Mouse (Mus musculus) heart, postnatal 36 days (tissue): Measurements from ENCODE around the gene Srsf10. TPM values are rescaled to one million over a fixed set of nuclear protein-coding genes. Genes with fewer than 3 reads are reported as not detected.

Source experiments
- DNase-seq, 2 experiments: peaks; one replicate each; pipeline ENCODE4 v3.0.0; 2021 to 2022
- intact Hi-C: fragments of 180-260 bp; cut with DNase I; formaldehyde crosslinking; loops from one replicate; pipeline ENCODE4 v1.15.1; 2025
- total RNA-seq, 2 experiments: library from RNA; stranded (reverse); gene quantifications; 2 replicates each; pipeline ENCODE4 v1.2.3; 2021

The Srsf10 gene
- 10 to 100 TPM; 37.1 to 45.6 TPM for total RNA-seq

DNA sequence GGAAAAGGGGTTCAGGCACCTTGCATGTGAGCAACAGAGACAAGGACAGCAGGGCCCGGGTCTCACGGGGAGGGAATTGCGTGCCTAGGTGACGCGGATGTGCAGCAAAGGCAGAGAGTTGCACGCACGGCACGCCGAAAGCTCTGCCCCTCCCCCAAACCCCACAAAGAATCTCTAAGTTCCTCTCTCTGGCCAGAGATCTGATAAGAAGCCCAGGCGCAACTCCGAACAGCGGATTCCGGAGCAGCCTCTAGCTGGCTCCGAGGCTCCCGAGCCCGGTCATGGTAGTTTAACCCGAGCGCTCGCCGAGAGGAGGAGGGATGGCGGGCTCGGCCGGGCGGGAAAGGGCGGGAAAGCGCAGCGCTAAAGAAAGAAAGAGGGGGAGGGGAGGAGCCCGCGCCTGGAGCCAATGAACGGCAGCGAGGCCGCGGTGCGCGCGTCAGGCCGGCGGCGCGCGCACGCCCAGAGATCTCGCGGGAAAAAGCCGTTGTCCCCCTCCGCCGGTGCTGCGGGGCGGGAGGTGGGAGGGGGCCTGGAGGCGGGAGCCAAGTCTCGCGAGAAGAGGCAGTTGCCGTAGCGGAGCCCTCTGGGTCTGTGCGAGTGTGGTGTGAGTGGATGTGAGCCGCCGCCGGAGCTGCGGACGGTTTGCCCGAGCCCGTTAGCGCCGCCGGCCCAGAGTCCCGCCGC is at the start of gene Srsf10:
Gene Srsf10 (plus strand): TSS at position 212 of the 687 bp plus-strand sequence.
- intact Hi-C loops, result loop anchor here (1.0 to 2.0 kb wide), 2 partner anchors 18 to 27 kb away; partner anchors contain the start of gene Pnrc2
- DNase-seq, result peak; percentile 91 to 95

DNA sequence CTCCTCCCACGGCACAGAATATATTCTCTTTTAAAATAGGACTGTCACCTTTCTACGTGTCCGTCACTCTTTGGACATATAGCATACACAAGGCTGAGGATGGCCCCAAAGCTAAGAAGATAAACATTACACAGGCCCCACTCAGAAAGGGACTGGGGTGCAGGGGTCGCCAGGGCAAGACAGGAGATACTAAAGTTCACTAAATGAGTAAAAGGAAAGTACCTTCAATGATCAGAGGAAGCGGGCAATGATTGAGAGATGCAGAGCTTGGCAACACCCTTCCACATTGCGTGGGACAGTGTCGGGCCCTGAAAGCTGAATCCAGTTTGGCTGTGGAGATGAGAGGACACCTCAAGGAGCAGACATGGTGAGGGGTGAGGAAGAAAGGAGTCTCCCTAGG is 40.7 kb upstream of the Srsf10 start:
- intact Hi-C loops, result no loop called here
- DNase-seq, result no peak

DNA sequence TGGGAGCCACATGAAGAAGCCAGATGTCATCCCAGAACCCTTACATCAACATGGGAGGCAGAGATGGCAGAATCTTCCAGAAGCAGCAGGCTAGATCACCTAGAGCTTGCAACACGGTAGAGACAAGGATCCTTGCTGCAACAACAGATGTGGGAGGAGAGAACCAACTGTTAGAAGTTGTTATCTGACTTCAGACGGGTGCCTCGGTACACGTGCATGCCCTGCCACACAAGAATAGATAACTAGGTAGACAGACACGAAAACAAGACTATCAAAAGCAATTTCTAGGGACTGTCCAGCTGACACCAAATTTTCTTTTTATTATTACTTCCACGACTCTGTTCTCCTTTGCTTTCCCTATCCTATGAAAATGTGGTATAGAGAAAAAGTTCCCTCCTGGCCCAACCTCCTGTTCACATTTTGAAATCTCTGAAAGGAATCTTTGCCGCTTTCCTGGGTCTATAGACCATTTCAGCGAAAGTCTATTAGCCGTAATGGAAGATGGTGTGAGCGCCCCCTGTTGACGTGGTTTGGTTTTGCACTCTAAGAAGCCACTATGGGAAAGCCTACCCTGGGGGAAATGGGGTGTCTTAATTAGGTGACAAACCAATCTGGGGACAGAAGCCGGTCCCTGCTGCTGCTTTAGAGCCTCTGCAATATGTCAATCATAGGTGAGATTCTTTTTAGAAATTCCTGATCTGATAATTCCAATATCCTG is 38.5 kb upstream of the Srsf10 start:
- DNase-seq, result peak in 1 of 2 experiments; percentile 73
- intact Hi-C loops, result no loop called here

DNA sequence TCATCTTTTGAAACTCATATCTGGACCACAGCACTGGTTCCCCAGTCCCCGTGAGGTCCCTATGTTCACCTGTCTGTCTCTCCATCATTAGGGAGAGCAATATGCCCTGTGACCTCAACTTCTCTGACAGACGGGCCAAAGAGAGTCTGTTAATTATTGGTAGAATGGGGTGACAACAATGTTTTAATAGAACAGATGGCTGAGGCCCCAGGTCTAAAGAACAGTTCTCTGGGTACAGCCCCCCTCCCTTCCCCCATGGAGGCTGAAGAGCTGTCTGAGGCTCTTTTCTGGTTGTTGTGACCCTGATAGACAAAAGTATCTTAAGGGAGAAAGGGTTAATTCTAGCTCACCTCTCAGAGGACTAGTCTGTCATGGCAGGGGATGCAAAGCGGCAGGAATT is 37.2 kb upstream of the Srsf10 start:
- no peak for DNase-seq
- intact Hi-C loops, result no loop called here

DNA sequence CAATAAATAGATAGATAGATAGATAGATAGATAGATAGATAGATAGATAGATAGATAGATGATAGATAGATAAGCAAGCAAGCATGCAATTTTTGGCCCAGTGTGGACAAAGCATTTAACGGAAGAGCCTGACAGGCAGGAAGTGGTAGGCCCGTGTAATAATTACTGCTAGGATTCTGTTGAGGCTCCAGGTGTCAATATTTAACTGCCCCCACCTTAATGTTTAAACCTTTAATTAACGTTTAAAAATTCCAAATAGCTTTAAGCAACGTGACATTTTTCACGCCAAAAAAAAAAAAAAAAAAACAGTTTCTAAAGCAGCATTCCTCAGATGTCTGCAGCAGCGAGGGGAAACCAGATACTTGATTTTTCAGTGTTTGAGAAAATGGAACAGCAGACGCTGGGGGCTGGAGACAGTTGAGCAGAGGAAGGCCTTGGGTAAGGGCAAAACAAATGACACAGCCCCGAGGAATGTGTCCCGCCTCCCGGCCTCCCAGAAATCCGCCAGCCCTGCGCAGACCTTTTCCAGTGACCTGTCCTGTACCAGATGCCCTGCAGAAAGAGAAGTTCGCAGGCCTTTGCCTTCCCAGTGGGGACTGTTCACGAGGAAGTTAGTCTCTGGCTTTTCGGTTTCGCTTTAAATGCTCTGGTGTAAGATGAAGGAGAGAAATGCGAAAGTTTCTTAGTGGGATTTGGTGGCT is 35.6 kb upstream of the Srsf10 start:
- peak; percentile 49 for DNase-seq
- intact Hi-C loops, result loop anchor here (5.0 kb wide), 1 partner anchor 57 kb away; no protein-coding TSS in a partner anchor

DNA sequence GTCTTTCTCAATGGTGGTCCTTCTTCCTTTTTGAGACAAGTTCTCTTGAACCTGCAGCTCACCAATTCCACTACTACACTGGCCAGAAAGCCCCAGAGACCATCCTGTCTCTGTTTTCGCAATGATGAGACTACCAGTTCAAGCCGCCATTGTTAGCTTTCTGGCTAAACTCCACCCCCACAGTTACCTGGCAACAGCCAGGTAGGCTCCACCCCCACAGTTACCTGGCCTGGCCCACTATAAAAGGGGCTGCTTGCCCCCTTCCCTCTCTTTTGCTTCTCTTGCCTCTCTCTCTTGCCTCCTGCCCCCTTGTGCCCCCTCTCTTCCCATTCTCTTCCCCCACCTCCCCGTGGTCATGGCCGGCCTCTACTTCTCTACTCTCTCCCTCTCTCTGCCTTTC is 33.8 kb upstream of the Srsf10 start:
- intact Hi-C loops, result loop anchor here (5.0 kb wide), 1 partner anchor 56 kb away; no protein-coding TSS in a partner anchor
- no peak for DNase-seq

DNA sequence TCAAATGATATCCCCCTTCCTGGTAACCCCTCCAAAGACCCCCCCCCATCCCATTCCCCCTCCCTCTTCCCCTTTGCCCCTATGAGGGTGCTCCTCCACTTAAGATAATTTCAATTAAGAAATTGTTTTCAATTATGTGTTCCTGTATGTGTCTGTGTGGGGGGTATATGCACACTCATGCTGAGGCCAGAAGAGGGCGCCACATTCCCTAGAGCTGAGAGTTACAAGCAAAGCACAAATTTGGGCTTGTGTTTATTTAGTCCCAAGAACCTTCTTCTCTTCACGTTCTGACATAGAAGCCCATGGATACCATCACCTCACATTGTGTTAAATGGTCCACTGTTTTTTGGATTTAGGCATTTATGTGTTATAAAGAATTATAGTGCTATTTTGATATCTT is 32.2 kb upstream of the Srsf10 start:
- DNase-seq, result no peak
- intact Hi-C loops, result loop anchor here (5.0 kb wide), 1 partner anchor 54 kb away; no protein-coding TSS in a partner anchor

DNA sequence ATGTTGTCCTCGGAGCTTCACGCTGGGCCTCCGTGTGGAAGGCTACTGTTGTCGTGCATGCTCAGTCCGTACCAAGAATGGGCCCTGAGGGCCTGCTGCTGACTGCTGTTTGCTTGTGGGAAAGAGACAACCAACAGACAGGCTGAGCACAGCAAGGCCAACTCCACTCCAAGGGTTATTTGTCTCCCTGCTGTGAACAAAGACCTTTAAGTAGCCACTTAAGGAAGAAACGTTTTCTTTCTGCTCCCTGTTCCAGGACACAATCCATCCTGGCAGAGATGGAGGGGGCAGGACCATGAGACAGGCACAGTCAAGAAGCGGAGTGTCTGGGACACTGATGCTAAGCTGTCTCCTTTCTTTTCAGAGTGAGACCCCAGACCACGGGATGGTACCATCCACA is 31.3 kb upstream of the Srsf10 start:
- intact Hi-C loops, result loop anchor here (5.0 kb wide), 1 partner anchor 53 kb away; no protein-coding TSS in a partner anchor

DNA sequence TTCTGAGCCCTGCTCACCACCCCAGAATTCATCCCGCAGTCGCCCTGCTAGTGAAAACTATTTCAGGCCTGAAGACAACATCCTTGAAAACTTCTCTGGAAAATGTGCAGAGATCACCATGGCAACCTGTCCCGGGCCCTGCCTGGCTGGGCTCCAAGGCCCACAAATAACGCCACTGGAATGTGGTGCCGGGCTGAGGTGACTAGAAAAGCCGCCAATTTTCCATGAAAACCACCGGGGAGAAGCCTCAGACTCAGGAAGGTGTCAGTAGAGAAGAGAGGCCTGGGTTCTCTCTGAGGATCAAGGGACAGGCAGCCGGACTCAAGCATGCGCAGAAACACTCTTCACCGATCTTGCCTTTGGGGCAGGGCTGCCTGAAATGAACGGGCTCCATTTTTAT is 27.1 kb upstream of the Srsf10 start:
- intact Hi-C loops, result loop anchor here (2.0 kb wide), 1 partner anchor 26 kb away; the partner anchor contains the start of gene Srsf10
- DNase-seq, result peak; percentile 72 to 75

More for the DNA sequence above, 31.3 kb upstream of the Srsf10 start:
- no peak for DNase-seq

DNA sequence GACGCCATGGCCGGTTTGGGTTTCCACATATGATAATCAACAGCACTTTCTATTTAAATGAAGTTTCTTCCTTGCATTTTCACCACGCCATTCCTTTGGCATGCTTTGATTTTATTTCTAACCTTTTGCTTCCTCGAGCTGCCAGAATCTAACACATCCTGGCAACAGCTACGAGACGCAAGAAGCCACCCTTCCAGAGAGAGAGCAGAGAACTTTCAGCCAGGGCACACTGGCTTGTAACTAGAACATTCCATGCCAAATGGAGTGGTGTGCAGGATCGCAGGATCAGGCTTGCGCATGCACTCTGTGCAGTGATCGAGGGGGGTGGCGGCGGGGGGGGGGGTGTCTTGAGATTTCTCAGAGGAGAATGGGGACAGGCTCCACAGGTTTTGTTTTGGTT is 23.5 kb upstream of the Srsf10 start:
- intact Hi-C loops, result no loop called here
- DNase-seq, result peak in 1 of 2 experiments; percentile 36

DNA sequence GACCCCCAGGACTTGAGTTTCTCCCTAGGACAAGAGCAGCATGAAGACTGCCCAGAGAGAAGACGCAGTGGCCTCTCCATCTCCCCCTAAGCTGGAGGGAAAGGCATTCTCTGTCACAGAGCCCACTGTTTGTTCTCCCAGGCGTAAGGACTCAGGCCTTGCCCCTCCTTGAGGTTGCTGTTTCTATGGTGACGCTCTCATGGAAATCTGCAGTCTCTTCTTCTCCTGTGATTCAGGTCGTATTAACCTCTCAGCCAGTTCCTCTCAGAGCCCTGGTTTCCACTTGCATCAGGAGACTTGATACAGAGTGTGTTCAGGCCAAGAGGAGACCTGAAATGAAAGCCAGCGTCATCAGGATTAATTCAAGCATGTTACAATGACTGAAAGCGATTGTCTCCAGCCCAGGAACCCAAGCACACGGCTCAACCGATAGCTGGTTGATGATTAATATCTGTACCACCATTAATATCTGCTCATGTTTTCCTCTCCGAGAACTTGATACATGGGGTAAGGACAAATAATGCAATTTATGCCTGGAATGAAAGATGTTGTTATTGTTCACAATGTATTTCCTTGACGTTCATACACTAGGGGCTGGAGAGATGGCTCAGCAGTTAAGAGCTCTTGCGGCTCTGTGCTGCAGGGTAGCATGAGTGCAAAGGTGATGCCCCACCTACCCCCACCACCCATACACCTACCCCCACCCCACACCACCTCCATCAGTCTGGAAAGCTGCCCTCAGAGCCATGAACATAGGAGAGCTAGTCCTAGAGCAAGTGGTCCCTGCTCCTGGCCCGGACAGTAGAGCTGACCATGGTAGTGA is 22.0 kb upstream of the Srsf10 start:
- intact Hi-C loops, result no loop called here

DNA sequence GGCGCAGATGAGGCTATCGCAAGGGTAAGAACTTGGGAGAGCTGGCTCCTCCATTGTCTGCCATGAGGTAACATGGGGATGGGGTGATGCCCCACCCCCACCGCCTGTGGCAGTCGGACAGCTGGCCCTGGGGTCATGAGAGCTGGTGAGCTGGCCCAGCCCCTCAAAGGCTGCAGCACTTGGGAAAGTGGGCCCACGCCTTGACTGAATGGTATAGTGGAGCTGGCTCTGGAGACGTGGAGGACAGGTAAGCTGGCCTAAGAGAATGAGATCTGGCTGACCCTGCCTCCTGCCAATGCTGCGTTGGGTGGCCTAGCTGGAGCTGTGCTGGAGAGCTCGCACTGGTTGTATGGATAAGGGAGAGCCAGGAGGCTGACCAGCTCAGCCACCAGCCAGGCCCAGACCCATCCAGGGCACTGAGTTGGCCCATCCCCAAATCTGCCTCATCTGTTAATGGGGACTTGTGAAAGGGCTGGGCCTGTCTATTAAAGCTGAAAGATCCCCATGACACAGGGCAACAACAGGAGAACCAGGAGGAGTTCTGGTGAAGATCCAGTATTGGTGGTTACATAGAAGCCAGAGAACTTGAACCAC is 21.3 kb upstream of the Srsf10 start:
- intact Hi-C loops, result no loop called here
- DNase-seq, result no peak

More for the DNA sequence above, 22.0 kb upstream of the Srsf10 start:
- no peak for DNase-seq

DNA sequence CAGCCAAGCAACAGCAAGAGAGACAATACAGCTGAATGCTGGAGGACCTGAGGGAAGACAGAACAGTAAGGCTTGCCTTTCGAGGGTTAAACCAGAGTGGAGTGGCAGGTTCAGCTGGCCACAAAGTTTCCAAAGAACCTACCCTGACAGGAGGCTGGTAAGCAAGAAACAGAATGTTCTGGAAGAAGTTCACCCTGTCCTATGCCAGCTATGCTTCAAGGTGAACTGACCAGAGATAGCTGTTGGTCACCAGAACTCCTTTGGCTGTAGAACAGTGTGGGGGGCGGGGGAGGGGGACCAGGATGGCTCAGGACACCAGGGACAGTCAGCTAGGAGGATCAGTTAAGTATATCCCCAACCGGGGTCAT is 16.6 kb upstream of the Srsf10 start:
- DNase-seq, result peak in 1 of 2 experiments; percentile 29
- intact Hi-C loops, result loop anchor here (5.0 kb wide), 1 partner anchor 37 kb away; no protein-coding TSS in a partner anchor

DNA sequence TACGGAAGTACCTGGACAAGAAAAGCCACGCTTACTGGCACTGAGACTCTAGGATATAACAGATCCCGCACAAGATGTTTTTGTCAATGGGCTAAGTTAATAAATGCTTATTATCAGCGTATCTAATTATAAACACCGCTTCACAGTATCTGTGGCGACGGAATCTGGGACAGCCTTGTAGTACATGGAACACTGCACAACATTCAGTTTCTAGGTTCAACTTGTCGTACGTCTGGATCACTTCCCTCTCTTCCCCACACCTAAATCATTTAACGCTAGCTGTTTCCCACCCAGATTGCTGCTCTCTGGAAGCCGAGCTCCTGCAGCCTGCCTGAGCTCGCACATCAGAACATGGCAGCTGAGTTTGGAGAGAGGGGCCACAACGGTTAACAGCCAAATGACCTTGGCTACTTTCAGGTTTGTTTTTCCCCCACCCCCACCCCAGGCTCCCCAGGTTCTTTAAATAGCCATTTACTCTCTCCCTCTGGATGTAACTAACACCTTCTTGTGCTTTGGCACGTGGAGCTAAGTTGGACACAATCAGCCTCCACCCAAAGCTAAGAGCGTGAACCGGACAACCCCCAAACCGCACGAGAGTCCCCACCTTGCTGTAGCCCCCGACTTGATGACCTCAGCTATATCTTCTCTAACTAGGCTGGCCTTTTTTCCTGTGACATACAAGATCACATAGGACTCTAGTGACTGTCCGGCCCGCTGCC is 16.1 kb upstream of the Srsf10 start:
- peak in 1 of 2 experiments; percentile 53 for DNase-seq
- intact Hi-C loops, result loop anchor here (5.0 kb wide), 1 partner anchor 37 kb away; no protein-coding TSS in a partner anchor

DNA sequence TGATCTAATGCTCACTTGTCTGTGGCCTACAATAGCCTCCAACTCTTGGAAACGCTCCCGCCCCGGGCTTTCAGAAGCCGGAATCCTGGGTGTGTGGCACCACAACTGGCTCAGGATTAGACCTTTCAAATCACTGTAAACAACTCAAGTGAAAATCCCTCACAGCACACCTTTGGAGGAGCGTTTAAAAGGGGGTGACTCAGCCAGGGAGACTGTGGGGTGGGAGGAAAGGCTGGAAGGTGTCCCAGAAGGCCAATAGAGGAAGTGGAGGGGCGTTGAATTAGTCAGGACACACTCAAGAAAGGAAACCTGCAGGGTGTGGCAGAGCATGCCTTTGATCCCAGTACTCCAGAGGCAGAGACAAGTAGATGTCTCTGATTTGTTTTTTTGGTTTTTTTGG is 11.1 kb upstream of the Srsf10 start:
- no peak for DNase-seq
- intact Hi-C loops, result no loop called here

DNA sequence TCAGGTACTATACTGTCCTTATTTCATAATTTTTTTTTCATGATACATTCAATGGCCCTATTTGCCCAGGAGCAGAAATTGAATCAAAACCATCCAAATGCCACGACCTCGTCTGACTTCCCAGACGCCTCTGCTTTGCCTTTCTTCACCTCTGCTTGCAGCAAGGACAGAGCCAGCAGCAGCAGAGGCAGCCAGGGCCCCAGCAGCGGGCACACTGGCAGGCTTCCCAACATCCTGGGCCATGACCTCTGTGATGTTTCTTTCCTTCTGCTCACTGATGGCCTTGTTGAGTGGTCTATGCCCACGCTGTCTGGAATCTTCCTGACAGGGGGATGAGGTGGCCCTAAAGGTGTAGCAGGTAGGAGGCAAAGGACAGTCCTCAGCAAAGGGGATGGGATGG is 8.0 kb upstream of the Srsf10 start:
- DNase-seq, result peak in 1 of 2 experiments; percentile 41
- intact Hi-C loops, result no loop called here

DNA sequence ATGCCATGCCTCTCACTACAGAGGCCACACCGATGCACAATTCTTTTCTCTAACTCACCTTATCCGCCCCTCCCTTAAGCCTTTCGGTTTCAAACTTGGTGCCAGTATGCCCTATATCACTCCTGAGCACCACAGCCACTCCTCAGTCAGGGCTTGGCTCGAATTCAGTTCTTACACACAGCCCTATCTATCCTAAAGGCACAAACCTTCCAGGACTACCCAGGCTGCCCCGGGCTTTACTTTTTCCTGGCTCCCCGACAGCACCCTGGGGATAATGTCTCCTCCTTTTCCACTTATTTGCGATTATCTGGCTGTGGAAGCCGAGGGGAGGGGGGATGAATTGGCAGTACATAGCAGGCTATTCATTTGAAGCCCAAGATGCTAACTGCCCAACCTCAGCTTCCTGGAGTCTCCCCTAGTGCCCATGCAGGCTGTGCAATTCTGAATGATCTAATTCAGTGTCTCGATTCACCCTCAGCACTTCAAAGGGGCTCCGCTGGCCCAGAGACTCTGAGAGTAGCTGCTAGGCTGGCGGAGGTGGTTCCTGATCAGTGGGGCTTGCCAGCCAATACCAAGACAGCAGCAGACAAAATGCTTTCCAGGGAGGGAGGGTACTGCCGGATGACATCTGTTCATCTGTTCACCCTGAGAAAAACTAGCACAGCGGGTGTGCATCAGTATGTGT is 5.0 kb upstream of the Srsf10 start:
- no peak for DNase-seq
- intact Hi-C loops, result no loop called here

DNA sequence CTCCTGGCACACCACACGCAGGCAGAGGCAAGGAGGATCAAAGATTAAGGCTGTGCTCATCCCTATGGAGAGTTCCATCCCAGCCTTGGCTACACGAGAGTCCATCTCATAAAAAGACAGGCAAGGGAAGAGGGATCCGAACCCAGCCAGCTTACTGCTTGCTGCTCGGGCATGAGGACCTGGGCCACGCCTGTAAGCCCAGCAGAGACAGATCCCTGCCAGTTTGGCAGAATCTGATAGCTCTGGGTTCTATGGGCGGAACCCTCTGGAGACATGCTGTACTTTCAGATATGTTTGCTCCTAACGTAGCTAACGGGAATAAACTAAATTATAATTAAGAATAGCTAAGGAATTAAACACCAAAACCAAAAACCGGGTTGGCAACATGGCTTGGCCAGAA is 3.6 kb upstream of the Srsf10 start:
- intact Hi-C loops, result no loop called here
- no peak for DNase-seq
